Mouse (Mus musculus) heart, postnatal 0 days (tissue): ENCODE results near the gene Per1. TPM values are rescaled to one million over a fixed set of nuclear protein-coding genes. Genes with fewer than 3 reads are reported as not detected.

Source experiments
- ATAC-seq: fragments of 200-750 bp; cut with Nextera tagmentation; 2 replicates; pipeline ENCODE4 v1.8.0; 2017; ENCODE audit warnings: low read depth, moderate number of reproducible peaks, moderate library complexity; ENCODE audit not compliant: insufficient read depth
- DNase-seq: peaks from one replicate; pipeline ENCODE4 v3.0.0-alpha.2; 2016; ENCODE audit warnings: low spot score
- H3K27ac ChIP-seq: fragments of 300-500 bp; sonication (generic); 2 replicates; pipeline ENCODE4 v1.5.1; 2014; ENCODE audit warnings: low read depth, mild to moderate bottlenecking
- H3K27me3 ChIP-seq: fragments of 300-500 bp; sonication (generic); 2 replicates; pipeline ENCODE4 v1.6.1; 2014; ENCODE audit warnings: low read length, mixed read lengths; ENCODE audit not compliant: control insufficient read depth, insufficient read depth
- H3K36me3 ChIP-seq: fragments of 300-500 bp; sonication (generic); replicated peaks from 2 replicates; pipeline ENCODE4 v1.6.1; 2014; ENCODE audit warnings: low read length, mixed read lengths; ENCODE audit not compliant: control insufficient read depth, insufficient read depth
- H3K4me1 ChIP-seq: fragments of 300-500 bp; sonication (generic); 2 replicates; pipeline ENCODE4 v1.6.1; 2014; ENCODE audit warnings: antibody characterized with exemption; ENCODE audit not compliant: control insufficient read depth, insufficient read depth
- H3K4me2 ChIP-seq: fragments of 300-500 bp; sonication (generic); 2 replicates; pipeline ENCODE4 v1.6.1; 2014; ENCODE audit warnings: low read depth, mild to moderate bottlenecking, low read length, moderate library complexity
- H3K4me3 ChIP-seq: fragments of 300-500 bp; sonication (generic); 2 replicates; pipeline ENCODE4 v1.5.1; 2014; ENCODE audit warnings: low read depth, low read length
- H3K9ac ChIP-seq: fragments of 300-500 bp; sonication (generic); replicated peaks from 2 replicates; pipeline ENCODE4 v1.6.1; 2014; ENCODE audit warnings: low read depth, low read length, mixed read lengths
- H3K9me3 ChIP-seq: fragments of 300-500 bp; sonication (generic); replicated peaks from 2 replicates; pipeline ENCODE4 v1.6.1; 2016; ENCODE audit warnings: low read length; ENCODE audit not compliant: control insufficient read depth
- CTCF ChIP-seq: IDR thresholded peaks from 2 replicates; pipeline ENCODE4 v1.5.1; 2016; ENCODE audit warnings: antibody characterized with exemption, control low read depth, low read depth
- EP300 ChIP-seq: IDR thresholded peaks from 2 replicates; pipeline ENCODE4 v1.6.1; 2016; ENCODE audit warnings: antibody characterized with exemption, low read depth
- WGBS: fragments of 180-500 bp; shearing (Covaris S2); extraction: QIAGEN DNeasy Blood & Tissue Kit; methylation state at CpG from one replicate; pipeline ENCODE4 v1.1.7; 2014; 5-methylcytosine and 5-hydroxymethylcytosine counted together
- polyA plus RNA-seq: library from polyadenylated mRNA; unstranded; fragments of >200 nt; fragmentation: Nextera tagmentation; extraction: Ambion mirVana; gene quantifications from 2 replicates; pipeline ENCODE4 v1.2.1, GENCODE M21; 2015
- total RNA-seq: library from RNA; depleted of rRNA; stranded (reverse); fragments of >200 nt; gene quantifications from 2 replicates; pipeline ENCODE4 v1.2.3, GENCODE M21; 2014; ENCODE audit warnings: low replicate concordance; rRNA removed

Gene Per1
- total and polyA plus RNA-seq, 2 experiments from 2014 or later = 8.1 to 76.8 TPM

GRCm38 (mm10) chr11:69153831-69154230, 58.8 kb downstream of the Per1 start:
- 74% methylated on average over 8 of the region's 8 CpGs for WGBS
- ATAC-seq (no peak), DNase-seq (no peak)
- no peak for TF ChIP-seq CTCF
- TF ChIP-seq EP300 = no peak
- Histone ChIP-seq H3K27ac (no peak overlapping the region), H3K36me3 (no peaks in the 10 kb centered on the region), H3K9ac (no peak overlapping the region), H3K4me2 (no peak overlapping the region), H3K27me3 (peaks cover 44% of the 10 kb centered on the region), H3K4me3 (no peak overlapping the region), H3K4me1 (no peaks in the 10 kb centered on the region; the same call in 1 of the 2 replicates), H3K9me3 (no peaks in the 10 kb centered on the region)

- ATAC-seq = no peak
- 30% methylated on average over 1 of the region's 1 CpGs for WGBS
- Histone ChIP-seq H3K4me2 (no peak overlapping the region), H3K36me3 (no peaks in the 10 kb centered on the region), H3K27me3 (peaks cover 49% of the 10 kb centered on the region), H3K27ac (no peak overlapping the region), H3K4me3 (no peak overlapping the region), H3K9me3 (no peaks in the 10 kb centered on the region), H3K9ac (no peak overlapping the region), H3K4me1 (no peaks in the 10 kb centered on the region; the same call in 1 of the 2 replicates)
- no peak for DNase-seq
- no peak for TF ChIP-seq EP300
- TF ChIP-seq CTCF = no peak
Measured at GRCm38 (mm10) chr11:69155351-69155750, 60.3 kb downstream of the Per1 start.

- TF ChIP-seq CTCF (no peak), EP300 (no peak)
- no peak within 1 kb of the TSS for H3K4me3 ChIP-seq
- H3K4me1 ChIP-seq = no peaks in the 10 kb centered on the region
- ATAC-seq (no peak), DNase-seq (peak; percentile 19)
- no peaks in the 10 kb centered on the region for H3K9me3 ChIP-seq
- WGBS = 2% methylated on average over 18 of the region's 18 CpGs
- no peaks in the 10 kb centered on the region for H3K36me3 ChIP-seq
- H3K27ac ChIP-seq = no peak within 1 kb of the TSS
- no peak within 1 kb of the TSS for H3K9ac ChIP-seq
- H3K27me3 ChIP-seq = peaks cover 44% of the 10 kb centered on the region
- H3K4me2 ChIP-seq = no peak within 1 kb of the TSS
Measured at GRCm38 (mm10) chr11:69156800-69157199, 61.8 kb downstream of the Per1 start, which contains the start of gene Alox12b. TSS of gene Alox12b (plus strand) at chr11:69156989.

Other genes with a start within 250 kb of the Per1 start
- gene Ndel1, start 223.4 kb upstream of the Per1 start, total RNA-seq = 70.9 and 130 TPM in 2 replicates
- gene Ndel1, start 223.4 kb upstream of the Per1 start, polyA plus RNA-seq = 60.7 and 62.3 TPM in 2 replicates
- gene Rnf222, start 206.7 kb upstream of the Per1 start, total RNA-seq = not detected in 2 replicates
- 0.14 and 0.15 TPM in 2 replicates for gene Rnf222, start 206.7 kb upstream of the Per1 start, polyA plus RNA-seq
- gene Rpl26, start 193.6 kb upstream of the Per1 start, total RNA-seq = 1,343 and 1,533 TPM in 2 replicates
- 529 and 545 TPM in 2 replicates for gene Rpl26, start 193.6 kb upstream of the Per1 start, polyA plus RNA-seq
- gene Odf4, start 168.1 kb upstream of the Per1 start, total RNA-seq = not detected in 2 replicates
- not detected in 2 replicates for gene Odf4, start 168.1 kb upstream of the Per1 start, polyA plus RNA-seq
- 12.6 and 19.8 TPM in 2 replicates for gene Arhgef15, start 137.7 kb upstream of the Per1 start, total RNA-seq
- 10.0 and 11.6 TPM in 2 replicates for gene Arhgef15, start 137.7 kb upstream of the Per1 start, polyA plus RNA-seq
- gene Slc25a35, start 127.1 kb upstream of the Per1 start, total RNA-seq = 0.70 and 3.6 TPM in 2 replicates
- gene Slc25a35, start 127.1 kb upstream of the Per1 start, polyA plus RNA-seq = 1.9 and 2.0 TPM in 2 replicates
- gene Rangrf, start 120.0 kb upstream of the Per1 start, total RNA-seq = 101 and 103 TPM in 2 replicates
- 78.0 and 85.1 TPM in 2 replicates for gene Rangrf, start 120.0 kb upstream of the Per1 start, polyA plus RNA-seq
- gene Pfas, start 86.8 kb upstream of the Per1 start, total RNA-seq = 10.1 and 12.3 TPM in 2 replicates
- gene Pfas, start 86.8 kb upstream of the Per1 start, polyA plus RNA-seq = 8.3 and 8.7 TPM in 2 replicates
- gene Ctc1, start 79.3 kb upstream of the Per1 start, total RNA-seq = 40.0 and 46.0 TPM in 2 replicates
- 18.6 TPM in 2 replicates for gene Ctc1, start 79.3 kb upstream of the Per1 start, polyA plus RNA-seq
- gene Aurkb, start 49.6 kb upstream of the Per1 start, total RNA-seq = 21.4 and 54.6 TPM in 2 replicates
- 19.5 and 19.9 TPM in 2 replicates for gene Aurkb, start 49.6 kb upstream of the Per1 start, polyA plus RNA-seq
- gene Borcs6, start 35.5 kb upstream of the Per1 start, total RNA-seq = 21.3 and 24.1 TPM in 2 replicates
- gene Borcs6, start 35.5 kb upstream of the Per1 start, polyA plus RNA-seq = 12.1 and 13.0 TPM in 2 replicates
- gene Tmem107, start 24.4 kb upstream of the Per1 start, total RNA-seq = 10.9 and 25.5 TPM in 2 replicates
- 18.3 and 24.3 TPM in 2 replicates for gene Tmem107, start 24.4 kb upstream of the Per1 start, polyA plus RNA-seq
- gene Vamp2, start 6.7 kb upstream of the Per1 start, total RNA-seq = 25.2 and 27.9 TPM in 2 replicates
- 59.2 and 62.1 TPM in 2 replicates for gene Vamp2, start 6.7 kb upstream of the Per1 start, polyA plus RNA-seq
- gene Hes7, start 25.2 kb downstream of the Per1 start, total RNA-seq = not detected in 2 replicates
- gene Hes7, start 25.2 kb downstream of the Per1 start, polyA plus RNA-seq = 0.26 and 0.29 TPM in 2 replicates
- gene 9130213A22Rik, start 27.4 kb downstream of the Per1 start, total RNA-seq = 0.66 TPM in 1 of 2 replicates, not detected in the other
- gene 9130213A22Rik, start 27.4 kb downstream of the Per1 start, polyA plus RNA-seq = 0.30 and 0.49 TPM in 2 replicates
- gene Aloxe3, start 30.7 kb downstream of the Per1 start, total RNA-seq = 0.58 TPM in 1 of 2 replicates, not detected in the other
- 0.08 TPM in 1 of 2 replicates, not detected in the other for gene Aloxe3, start 30.7 kb downstream of the Per1 start, polyA plus RNA-seq
- not detected in 2 replicates for gene Alox12b, start 61.8 kb downstream of the Per1 start, total RNA-seq
- gene Alox12b, start 61.8 kb downstream of the Per1 start, polyA plus RNA-seq = not detected in 2 replicates
- 3.0 and 3.7 TPM in 2 replicates for gene Alox8, start 102.6 kb downstream of the Per1 start, total RNA-seq
- gene Alox8, start 102.6 kb downstream of the Per1 start, polyA plus RNA-seq = 0.86 and 2.5 TPM in 2 replicates
- 0.27 TPM in 1 of 2 replicates, not detected in the other for gene Gucy2e, start 141.8 kb downstream of the Per1 start, total RNA-seq
- gene Gucy2e, start 141.8 kb downstream of the Per1 start, polyA plus RNA-seq = 0.07 and 0.15 TPM in 2 replicates
- gene Cntrob, start 228.6 kb downstream of the Per1 start, total RNA-seq = 7.5 and 15.5 TPM in 2 replicates
- gene Cntrob, start 228.6 kb downstream of the Per1 start, polyA plus RNA-seq = 6.9 and 8.4 TPM in 2 replicates
- gene Trappc1, start 228.8 kb downstream of the Per1 start, total RNA-seq = 240 and 263 TPM in 2 replicates
- 180 and 186 TPM in 2 replicates for gene Trappc1, start 228.8 kb downstream of the Per1 start, polyA plus RNA-seq
- 1.1 and 2.8 TPM in 2 replicates for gene Kcnab3, start 231.0 kb downstream of the Per1 start, total RNA-seq
- 1.1 and 1.4 TPM in 2 replicates for gene Kcnab3, start 231.0 kb downstream of the Per1 start, polyA plus RNA-seq
- gene Rnf227, start 245.2 kb downstream of the Per1 start, total RNA-seq = 1.5 and 10.2 TPM in 2 replicates
- gene Rnf227, start 245.2 kb downstream of the Per1 start, polyA plus RNA-seq = 3.4 and 4.3 TPM in 2 replicates